Mouse (Mus musculus): ENCODE measurements around the gene Zfp808.

DNA sequence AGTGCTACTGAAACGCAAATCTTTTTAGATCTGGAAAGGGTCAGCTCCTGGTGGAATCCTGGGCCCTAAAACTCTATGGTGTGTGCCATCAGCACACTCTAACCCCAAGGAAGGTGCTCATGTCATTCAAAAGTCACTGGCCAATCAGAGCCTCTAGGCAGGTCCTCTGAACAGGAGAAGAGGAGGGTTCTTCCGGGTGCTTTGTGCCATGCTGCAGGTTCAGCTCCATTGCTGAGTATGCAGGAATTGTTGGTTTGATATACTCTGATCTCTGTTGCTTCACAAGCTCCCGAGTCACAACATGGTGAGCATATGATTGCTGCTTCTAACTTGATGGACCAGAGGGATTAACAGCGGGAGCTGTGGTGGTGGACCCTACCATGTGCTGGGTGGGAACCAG lies 133.7 kb downstream of the Zfp808 start:
- TF ChIP-seq POLR2A (IDR thresholded peaks at IDR 0.05; ENCODE audit: low read depth, low read length) (no peak), CTCF (IDR thresholded peaks at IDR 0.05; ENCODE audit: extremely low read depth, insufficient read depth, insufficient read length, insufficient replicate concordance) (no peak)

All from spleen, adult 2 months (tissue).